Mouse (Mus musculus) layer of hippocampus, adult 18-20 months (tissue): ENCODE results near the gene Acacb. TPM values are rescaled to one million over a fixed set of nuclear protein-coding genes. Genes with fewer than 3 reads are reported as not detected.

ENCODE experiments used
- DNase-seq, 2 experiments: peaks; one replicate each; pipeline ENCODE4 v3.0.0; 2022; ENCODE audit warnings: low spot score in 2 of 2
- total RNA-seq, 2 experiments: library from RNA; stranded (reverse); gene quantifications; 2 replicates each; pipeline ENCODE4 v1.2.3; 2021

Acacb gene
- total RNA-seq, 2 experiments from 2014 or later, result 6.4 to 6.5 TPM

- peak in 1 of 2 experiments; percentile 15 for DNase-seq
Observed at GRCm38 (mm10) chr5:114174639-114175038, 28.3 kb downstream of the Acacb start.

GRCm38 (mm10) chr5:114175596-114176171, 29.3 kb downstream of the Acacb start:
- peak; percentile 48 to 73 for DNase-seq

- no peak for DNase-seq
Observed at GRCm38 (mm10) chr5:114176548-114177400, 30.4 kb downstream of the Acacb start.

GRCm38 (mm10) chr5:114177966-114178719, 31.8 kb downstream of the Acacb start:
- DNase-seq, result no peak

- DNase-seq, result no peak
Observed at GRCm38 (mm10) chr5:114179541-114179940, 33.2 kb downstream of the Acacb start.

GRCm38 (mm10) chr5:114183493-114183892, 37.2 kb downstream of the Acacb start:
- no peak for DNase-seq

- no peak for DNase-seq
Observed at GRCm38 (mm10) chr5:114187108-114187507, 40.8 kb downstream of the Acacb start.

GRCm38 (mm10) chr5:114188900-114189464, 42.6 kb downstream of the Acacb start:
- DNase-seq, result no peak

GRCm38 (mm10) chr5:114194161-114194560, 47.8 kb downstream of the Acacb start:
- DNase-seq, result no peak

GRCm38 (mm10) chr5:114199116-114199777, 52.9 kb downstream of the Acacb start:
- peak in 1 of 2 experiments; percentile 23 for DNase-seq

GRCm38 (mm10) chr5:114206158-114206557, 59.8 kb downstream of the Acacb start:
- DNase-seq, result no peak

- DNase-seq, result no peak
Observed at GRCm38 (mm10) chr5:114213183-114213582, 66.8 kb downstream of the Acacb start.

GRCm38 (mm10) chr5:114218771-114219170, 72.4 kb downstream of the Acacb start:
- no peak for DNase-seq

- DNase-seq, result no peak
Observed at GRCm38 (mm10) chr5:114226051-114226450, 79.7 kb downstream of the Acacb start.

- DNase-seq, result no peak
Observed at GRCm38 (mm10) chr5:114228901-114229300, 82.6 kb downstream of the Acacb start.

GRCm38 (mm10) chr5:114238924-114239323, 92.6 kb downstream of the Acacb start:
- no peak for DNase-seq

GRCm38 (mm10) chr5:114239737-114240136, 93.4 kb downstream of the Acacb start:
- DNase-seq, result no peak

- DNase-seq, result no peak
Observed at GRCm38 (mm10) chr5:114246465-114246864, 100.1 kb downstream of the Acacb start.

GRCm38 (mm10) chr5:114248174-114248589, 101.8 kb downstream of the Acacb start:
- peak; percentile 26 to 63 for DNase-seq

- DNase-seq, result no peak
Observed at GRCm38 (mm10) chr5:114259495-114259894, 113.2 kb downstream of the Acacb start.

- no peak for DNase-seq
Observed at GRCm38 (mm10) chr5:114261494-114261893, 115.2 kb downstream of the Acacb start.
